Mouse (Mus musculus) heart, embryonic 11.5 days (tissue): ENCODE results near the gene Scamp1. TPM values are rescaled to one million over a fixed set of nuclear protein-coding genes. Genes with fewer than 3 reads are reported as not detected.

ENCODE experiments used
- ATAC-seq: fragments of 200-750 bp; cut with Nextera tagmentation; replicated peaks from 2 replicates; pipeline ENCODE4 v1.8.0; 2017; ENCODE audit warnings: moderate library complexity; ENCODE audit not compliant: insufficient number of reproducible peaks, low FRiP score, low TSS enrichment
- H3K27ac ChIP-seq: fragments of 300-500 bp; sonication (generic); 2 replicates; pipeline ENCODE4 v1.5.1; 2014; ENCODE audit warnings: mild to moderate bottlenecking, low read depth, low read length
- H3K27me3 ChIP-seq: fragments of 300-500 bp; sonication (generic); 2 replicates; pipeline ENCODE4 v1.6.1; 2014; ENCODE audit warnings: mild to moderate bottlenecking, low read length, mixed read lengths; ENCODE audit not compliant: control insufficient read depth, insufficient read depth
- H3K36me3 ChIP-seq: fragments of 300-500 bp; sonication (generic); 2 replicates; pipeline ENCODE4 v1.6.1; 2014; ENCODE audit warnings: mild to moderate bottlenecking, low read length, moderate library complexity, mixed read lengths; ENCODE audit not compliant: control insufficient read depth, insufficient read depth
- H3K4me1 ChIP-seq: fragments of 300-500 bp; sonication (generic); 2 replicates; pipeline ENCODE4 v1.6.1; 2014; ENCODE audit warnings: low read length; ENCODE audit not compliant: control insufficient read depth, insufficient read depth
- H3K4me2 ChIP-seq: fragments of 300-500 bp; sonication (generic); 2 replicates; pipeline ENCODE4 v1.6.1; 2014; ENCODE audit warnings: mild to moderate bottlenecking, moderate library complexity
- H3K4me3 ChIP-seq: fragments of 300-500 bp; sonication (generic); 2 replicates; pipeline ENCODE4 v1.5.1; 2014; ENCODE audit warnings: low read depth, low read length
- H3K9ac ChIP-seq: fragments of 300-500 bp; sonication (generic); 2 replicates; pipeline ENCODE4 v1.6.1; 2014; ENCODE audit warnings: mild to moderate bottlenecking, low read depth, low read length, moderate library complexity
- H3K9me3 ChIP-seq: fragments of 300-500 bp; sonication (generic); replicated peaks from 2 replicates; pipeline ENCODE4 v1.6.1; 2016; ENCODE audit warnings: low read length; ENCODE audit not compliant: control insufficient read depth
- WGBS: fragments of 180-500 bp; shearing (Covaris S2); extraction: QIAGEN DNeasy Blood & Tissue Kit; methylation state at CpG from one replicate; pipeline ENCODE4 v1.1.7; 2014; ENCODE audit not compliant: insufficient replicate concordance; 5-methylcytosine and 5-hydroxymethylcytosine counted together
- polyA plus RNA-seq: library from polyadenylated mRNA; unstranded; fragments of >200 nt; fragmentation: Nextera tagmentation; extraction: Ambion mirVana; gene quantifications from 2 replicates; pipeline ENCODE4 v1.2.1, GENCODE M21; 2014

Scamp1 gene
- polyA plus RNA-seq, 1 experiment from 2014 or later: 21.2 TPM

- WGBS: 73% methylated on average over 6 of the region's 6 CpGs
Observed at GRCm38 (mm10) chr13:94266530-94266929, 19.1 kb downstream of the Scamp1 start.

DNA sequence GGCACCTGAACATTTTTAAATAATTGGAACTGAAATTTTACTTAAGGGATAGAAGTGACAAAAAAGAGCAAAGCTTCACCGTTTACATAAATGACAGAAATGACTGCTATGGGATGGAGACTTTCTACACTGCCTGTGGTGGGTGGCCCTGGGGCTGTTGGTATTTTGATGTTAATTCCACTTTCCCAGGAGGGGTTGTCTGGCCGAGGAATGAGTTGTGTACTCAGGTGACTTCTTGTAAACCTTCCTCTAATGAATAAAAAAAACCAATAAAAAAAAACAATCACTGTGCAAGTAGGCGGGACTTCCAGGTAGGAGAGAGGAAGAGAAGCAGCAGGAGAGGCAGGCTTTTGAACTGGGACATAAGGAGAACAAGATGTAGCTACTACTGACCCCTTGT is 20.4 kb downstream of the Scamp1 start:
- Histone ChIP-seq H3K9ac (no peak overlapping the region), H3K9me3 (no peaks in the 10 kb centered on the region), H3K27ac (no peak overlapping the region), H3K4me3 (no peak overlapping the region), H3K36me3 (no peaks in the 10 kb centered on the region), H3K4me1 (peaks cover 11% of the 10 kb centered on the region; the same call in 1 of the 2 replicates), H3K4me2 (no peak overlapping the region), H3K27me3 (no peaks in the 10 kb centered on the region)
- no peak for ATAC-seq
- 80% methylated on average over 3 of the region's 3 CpGs for WGBS

More at GRCm38 (mm10) chr13:94266530-94266929, 19.1 kb downstream of the Scamp1 start:
- no peaks in the 10 kb centered on the region for H3K36me3 ChIP-seq
- no peak for ATAC-seq
- no peaks in the 10 kb centered on the region for H3K27me3 ChIP-seq
- H3K9ac ChIP-seq: no peak overlapping the region
- H3K4me2 ChIP-seq: no peak overlapping the region
- no peaks in the 10 kb centered on the region for H3K9me3 ChIP-seq
- H3K4me3 ChIP-seq: no peak overlapping the region
- H3K27ac ChIP-seq: no peak overlapping the region
- peaks cover 11% of the 10 kb centered on the region; the same call in 1 of the 2 replicates for H3K4me1 ChIP-seq

- no peak; the same call in 1 of the 2 replicates for ATAC-seq
- Histone ChIP-seq H3K36me3 (no peaks in the 10 kb centered on the region), H3K4me2 (no peak overlapping the region), H3K9ac (no peak overlapping the region), H3K27ac (no peak overlapping the region), H3K4me3 (no peak overlapping the region), H3K9me3 (no peaks in the 10 kb centered on the region), H3K27me3 (no peaks in the 10 kb centered on the region), H3K4me1 (peaks cover 11% of the 10 kb centered on the region; the same call in 1 of the 2 replicates)
- 33% methylated on average over 5 of the region's 5 CpGs for WGBS
Observed at GRCm38 (mm10) chr13:94263943-94264342, 21.7 kb downstream of the Scamp1 start.

- Histone ChIP-seq H3K4me3 (no peak overlapping the region), H3K4me1 (peaks cover 7% of the 10 kb centered on the region; the same call in 1 of the 2 replicates), H3K9ac (no peak overlapping the region), H3K4me2 (no peak overlapping the region), H3K36me3 (no peaks in the 10 kb centered on the region), H3K27ac (no peak overlapping the region), H3K27me3 (no peaks in the 10 kb centered on the region), H3K9me3 (no peaks in the 10 kb centered on the region)
- no peak for ATAC-seq
- WGBS: 70% methylated on average over 4 of the region's 4 CpGs
Observed at GRCm38 (mm10) chr13:94262551-94262950, 23.1 kb downstream of the Scamp1 start.

- H3K4me3 ChIP-seq: no peak overlapping the region
- no peaks in the 10 kb centered on the region for H3K27me3 ChIP-seq
- 65% methylated on average over 6 of the region's 6 CpGs for WGBS
- no peak overlapping the region for H3K27ac ChIP-seq
- no peak overlapping the region for H3K9ac ChIP-seq
- H3K4me2 ChIP-seq: no peak overlapping the region
- H3K36me3 ChIP-seq: no peaks in the 10 kb centered on the region
- H3K4me1 ChIP-seq: peaks cover 11% of the 10 kb centered on the region; the same call in 1 of the 2 replicates
- no peak for ATAC-seq
- no peaks in the 10 kb centered on the region for H3K9me3 ChIP-seq
Observed at GRCm38 (mm10) chr13:94261624-94262023, 24.0 kb downstream of the Scamp1 start.

DNA sequence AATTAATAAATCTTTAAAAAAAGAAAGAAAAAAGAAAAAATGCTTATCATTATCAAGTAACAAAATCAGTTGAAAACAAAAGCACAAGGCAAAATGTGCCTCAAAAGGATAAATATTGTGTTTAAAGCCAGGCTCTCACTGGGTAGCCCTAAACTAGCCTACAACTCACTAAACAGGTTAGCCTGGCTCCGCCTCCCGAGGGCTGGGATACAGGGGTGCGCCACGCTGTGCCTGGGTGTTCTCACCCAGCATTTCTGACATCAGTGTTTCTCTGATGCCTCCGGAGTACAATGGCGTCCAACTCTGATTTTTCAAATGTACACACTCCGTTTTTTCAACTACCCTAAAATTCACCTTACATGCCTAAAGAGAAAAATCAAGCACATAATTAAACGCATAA is 24.7 kb downstream of the Scamp1 start:
- no peak overlapping the region for H3K27ac ChIP-seq
- H3K4me2 ChIP-seq: no peak overlapping the region
- WGBS: 83% methylated on average over 8 of the region's 8 CpGs
- H3K27me3 ChIP-seq: no peaks in the 10 kb centered on the region
- H3K4me1 ChIP-seq: peaks cover 8% of the 10 kb centered on the region; the same call in 1 of the 2 replicates
- no peak for ATAC-seq
- no peak overlapping the region for H3K9ac ChIP-seq
- no peaks in the 10 kb centered on the region for H3K36me3 ChIP-seq
- no peaks in the 10 kb centered on the region for H3K9me3 ChIP-seq
- no peak overlapping the region for H3K4me3 ChIP-seq

GRCm38 (mm10) chr13:94259210-94259609 is 26.4 kb downstream of the Scamp1 start:
- Histone ChIP-seq H3K36me3 (no peaks in the 10 kb centered on the region), H3K27ac (no peak overlapping the region), H3K4me3 (no peak overlapping the region), H3K9me3 (no peaks in the 10 kb centered on the region), H3K27me3 (no peaks in the 10 kb centered on the region), H3K9ac (no peak overlapping the region), H3K4me1 (peaks cover 8% of the 10 kb centered on the region; the same call in 1 of the 2 replicates), H3K4me2 (no peak overlapping the region)
- WGBS: 74% methylated on average over 5 of the region's 5 CpGs
- ATAC-seq: no peak

- no peak for ATAC-seq
- H3K4me2 ChIP-seq: no peak overlapping the region
- no peak overlapping the region for H3K27ac ChIP-seq
- H3K36me3 ChIP-seq: no peaks in the 10 kb centered on the region
- no peak overlapping the region for H3K4me3 ChIP-seq
- 79% methylated on average over 6 of the region's 6 CpGs for WGBS
- peaks cover 5% of the 10 kb centered on the region; the same call in 1 of the 2 replicates for H3K4me1 ChIP-seq
- no peaks in the 10 kb centered on the region for H3K27me3 ChIP-seq
- no peaks in the 10 kb centered on the region for H3K9me3 ChIP-seq
- H3K9ac ChIP-seq: no peak overlapping the region
Observed at GRCm38 (mm10) chr13:94258530-94258929, 27.1 kb downstream of the Scamp1 start.

- Histone ChIP-seq H3K9ac (no peak overlapping the region), H3K27me3 (no peaks in the 10 kb centered on the region), H3K4me3 (no peak overlapping the region), H3K4me2 (no peak overlapping the region), H3K27ac (no peak overlapping the region), H3K36me3 (no peaks in the 10 kb centered on the region), H3K4me1 (peaks cover 5% of the 10 kb centered on the region; the same call in 1 of the 2 replicates), H3K9me3 (no peaks in the 10 kb centered on the region)
- 60% methylated on average over 2 of the region's 2 CpGs for WGBS
- ATAC-seq: no peak
Observed at GRCm38 (mm10) chr13:94257711-94258110, 27.9 kb downstream of the Scamp1 start.
